Mouse (Mus musculus): ENCODE measurements around the gene Nsd1. TPM values are rescaled to one million over a fixed set of nuclear protein-coding genes. Genes with fewer than 3 reads are reported as not detected.

The Nsd1 gene
- polyA plus RNA-seq, 1 experiment from 2014 or later, result 55.7 TPM

- DNase-seq (ENCODE audit: low spot score), result no peak
Observed at GRCm38 (mm10) chr13:55329109-55329682, 119.6 kb downstream of the Nsd1 start.

GRCm38 (mm10) chr13:55329683-55330566 lies 120.3 kb downstream of the Nsd1 start, which contains the start of gene Mxd3:
TSS of gene Mxd3 (minus strand) at chr13:55329823.
- under 1% methylated on average over 59 of the region's 82 CpGs for WGBS
- no peaks in the 10 kb centered on the region for H3K9me3 ChIP-seq (ENCODE audit: low read length)
- peaks cover 8% of the 10 kb centered on the region; the same call in 1 of the 2 replicates for H3K4me1 ChIP-seq (ENCODE audit: insufficient read depth, low read depth, low read length)
- peak within 1 kb of the TSS; percentile 67 for H3K4me3 ChIP-seq (ENCODE audit: low read depth, low read length)
- H3K27ac ChIP-seq (ENCODE audit: low read length), result peak within 1 kb of the TSS; percentile 64; the same call in 1 of the 2 replicates
- H3K9ac ChIP-seq (replicated peaks; ENCODE audit: low read depth), result no peak within 1 kb of the TSS; the same call in none of the 2 replicates
- ATAC-seq (peak; percentile 90), DNase-seq (ENCODE audit: low spot score) (peak; percentile 87)
- peak within 1 kb of the TSS; percentile 92 for H3K4me2 ChIP-seq (replicated peaks; ENCODE audit: low read depth, low read length)
- TF ChIP-seq EP300 (IDR thresholded peaks at IDR 0.05) (no peak), CTCF (IDR thresholded peaks at IDR 0.05) (no peak)
- H3K27me3 ChIP-seq (replicated peaks; ENCODE audit: insufficient read depth, low read length), result no peaks in the 10 kb centered on the region
- 0 out of 2 replicates have a peak, but pooled peaks cover 10% of the 10 kb centered on the region for H3K36me3 ChIP-seq (ENCODE audit: insufficient read depth, low read length)

More at GRCm38 (mm10) chr13:55329109-55329682, 119.6 kb downstream of the Nsd1 start:
- Histone ChIP-seq H3K27ac (ENCODE audit: low read length) (no peak overlapping the region), H3K27me3 (replicated peaks; ENCODE audit: insufficient read depth, low read length) (no peaks in the 10 kb centered on the region), H3K4me1 (ENCODE audit: insufficient read depth, low read depth, low read length) (peaks cover 8% of the 10 kb centered on the region; the same call in 1 of the 2 replicates), H3K4me3 (ENCODE audit: low read depth, low read length) (peak overlapping the region; percentile 67), H3K36me3 (ENCODE audit: insufficient read depth, low read length) (0 out of 2 replicates have a peak, but pooled peaks cover 10% of the 10 kb centered on the region), H3K9me3 (ENCODE audit: low read length) (no peaks in the 10 kb centered on the region), H3K9ac (replicated peaks; ENCODE audit: low read depth) (no peak overlapping the region; the same call in 1 of the 2 replicates), H3K4me2 (replicated peaks; ENCODE audit: low read depth, low read length) (peak overlapping the region; percentile 92)
- no peak for TF ChIP-seq CTCF (IDR thresholded peaks at IDR 0.05)
- no peak for TF ChIP-seq EP300 (IDR thresholded peaks at IDR 0.05)
- peak; percentile 10; the same call in 1 of the 2 replicates for ATAC-seq
- WGBS, result 0% methylated on average over 26 of the region's 29 CpGs

- TF ChIP-seq CTCF (IDR thresholded peaks at IDR 0.05) (peak; percentile 45), EP300 (IDR thresholded peaks at IDR 0.05) (no peak)
- Histone ChIP-seq H3K9ac (replicated peaks; ENCODE audit: low read depth) (no peak overlapping the region), H3K9me3 (ENCODE audit: low read length) (no peaks in the 10 kb centered on the region), H3K36me3 (ENCODE audit: insufficient read depth, low read length) (0 out of 2 replicates have a peak, but pooled peaks cover 5% of the 10 kb centered on the region), H3K4me1 (ENCODE audit: insufficient read depth, low read depth, low read length) (peaks cover 8% of the 10 kb centered on the region; the same call in 1 of the 2 replicates), H3K27ac (ENCODE audit: low read length) (no peak overlapping the region), H3K4me2 (replicated peaks; ENCODE audit: low read depth, low read length) (peak overlapping the region; percentile 92), H3K4me3 (ENCODE audit: low read depth, low read length) (peak overlapping the region; percentile 67; the same call in 1 of the 2 replicates), H3K27me3 (replicated peaks; ENCODE audit: insufficient read depth, low read length) (no peaks in the 10 kb centered on the region)
- DNase-seq (ENCODE audit: low spot score), result peak; percentile 48
- no peak; the same call in 1 of the 2 replicates for ATAC-seq
- WGBS, result 44% methylated on average over 14 of the region's 14 CpGs
Observed at GRCm38 (mm10) chr13:55330567-55331400, 121.2 kb downstream of the Nsd1 start.

- no peak overlapping the region for H3K9ac ChIP-seq (replicated peaks; ENCODE audit: low read depth)
- no peak overlapping the region for H3K4me2 ChIP-seq (replicated peaks; ENCODE audit: low read depth, low read length)
- 85% methylated on average over 3 of the region's 3 CpGs for WGBS
- DNase-seq (ENCODE audit: low spot score), result no peak
- peaks cover 8% of the 10 kb centered on the region; the same call in 1 of the 2 replicates for H3K4me1 ChIP-seq (ENCODE audit: insufficient read depth, low read depth, low read length)
- no peaks in the 10 kb centered on the region for H3K36me3 ChIP-seq (ENCODE audit: insufficient read depth, low read length)
- H3K4me3 ChIP-seq (ENCODE audit: low read depth, low read length), result no peak overlapping the region
- ATAC-seq, result no peak
- H3K27me3 ChIP-seq (replicated peaks; ENCODE audit: insufficient read depth, low read length), result no peaks in the 10 kb centered on the region
- TF ChIP-seq CTCF (IDR thresholded peaks at IDR 0.05) (no peak), EP300 (IDR thresholded peaks at IDR 0.05) (no peak)
- H3K9me3 ChIP-seq (ENCODE audit: low read length), result no peaks in the 10 kb centered on the region
- H3K27ac ChIP-seq (ENCODE audit: low read length), result no peak overlapping the region
Observed at GRCm38 (mm10) chr13:55332331-55332730, 122.7 kb downstream of the Nsd1 start.

- Histone ChIP-seq H3K9me3 (ENCODE audit: low read length) (no peaks in the 10 kb centered on the region), H3K27me3 (replicated peaks; ENCODE audit: insufficient read depth, low read length) (no peaks in the 10 kb centered on the region), H3K4me3 (ENCODE audit: low read depth, low read length) (no peak overlapping the region), H3K4me1 (ENCODE audit: insufficient read depth, low read depth, low read length) (no peaks in the 10 kb centered on the region), H3K27ac (ENCODE audit: low read length) (no peak overlapping the region), H3K9ac (replicated peaks; ENCODE audit: low read depth) (no peak overlapping the region), H3K4me2 (replicated peaks; ENCODE audit: low read depth, low read length) (no peak overlapping the region), H3K36me3 (ENCODE audit: insufficient read depth, low read length) (no peaks in the 10 kb centered on the region)
- no peak for ATAC-seq
- TF ChIP-seq EP300 (IDR thresholded peaks at IDR 0.05) (no peak), CTCF (IDR thresholded peaks at IDR 0.05) (no peak)
- 78% methylated on average over 4 of the region's 4 CpGs for WGBS
- no peak for DNase-seq (ENCODE audit: low spot score)
Observed at GRCm38 (mm10) chr13:55335701-55336100, 126.1 kb downstream of the Nsd1 start.

Measured in lung, postnatal 0 days (tissue).